Mouse (Mus musculus): Measurements from ENCODE around the gene Ercc4. TPM values are rescaled to one million over a fixed set of nuclear protein-coding genes. Genes with fewer than 3 reads are reported as not detected.
"Not testable (repeated sequence)": the region's sequence is repeated elsewhere in the genome, so short reads cannot be mapped to it uniquely, and the experiment has no call there.

Gene Ercc4
- total RNA-seq (2015) (9.2 and 11.8 TPM in 2 replicates), total RNA-seq (2017) (8.7 and 12.9 TPM in 2 replicates)

DNA sequence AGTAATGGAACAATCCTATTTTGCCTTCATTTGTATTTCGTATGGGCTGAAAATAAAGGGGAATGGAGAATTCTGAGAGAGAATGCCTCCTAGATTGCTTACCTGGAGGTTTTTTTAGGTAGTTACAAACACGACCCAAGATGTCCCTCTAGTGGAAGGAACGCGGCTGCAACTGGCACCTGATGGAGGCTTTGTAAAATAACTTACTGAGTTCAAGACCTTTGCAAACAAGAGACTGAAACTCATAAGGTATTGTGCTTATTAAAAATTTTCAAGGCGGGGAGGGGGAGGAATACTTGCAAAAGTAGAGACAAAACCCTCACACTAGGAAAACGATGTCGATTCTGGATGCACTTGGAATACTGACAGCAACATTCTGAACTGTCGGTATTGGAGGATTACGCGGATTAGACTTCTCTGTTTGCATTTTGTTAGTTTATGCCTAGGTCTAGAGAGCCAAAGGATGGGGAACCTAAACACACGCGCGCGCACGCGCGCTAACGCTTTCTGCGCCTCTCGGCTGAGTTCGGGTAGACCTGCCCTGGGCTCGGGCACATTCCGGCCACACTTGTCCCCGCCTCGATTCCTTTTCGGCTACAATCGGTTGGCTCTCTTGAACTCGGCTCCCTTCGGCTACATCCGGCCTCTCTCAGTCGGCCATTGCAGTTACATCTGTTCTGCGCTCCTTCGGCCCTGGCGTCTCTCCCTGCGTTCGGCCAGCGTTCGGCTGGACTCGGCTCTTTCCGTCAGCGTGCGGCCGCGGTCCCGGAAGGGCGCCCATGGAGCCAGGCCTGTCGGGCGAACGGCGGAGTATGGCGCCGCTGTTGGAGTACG lies at the start of gene Ercc4:
Gene Ercc4 (plus strand): TSS at position 529 of the 834 bp plus-strand sequence.
- peak; percentile 97 for ATAC-seq (replicated peaks; ENCODE audit: poor library complexity)

DNA sequence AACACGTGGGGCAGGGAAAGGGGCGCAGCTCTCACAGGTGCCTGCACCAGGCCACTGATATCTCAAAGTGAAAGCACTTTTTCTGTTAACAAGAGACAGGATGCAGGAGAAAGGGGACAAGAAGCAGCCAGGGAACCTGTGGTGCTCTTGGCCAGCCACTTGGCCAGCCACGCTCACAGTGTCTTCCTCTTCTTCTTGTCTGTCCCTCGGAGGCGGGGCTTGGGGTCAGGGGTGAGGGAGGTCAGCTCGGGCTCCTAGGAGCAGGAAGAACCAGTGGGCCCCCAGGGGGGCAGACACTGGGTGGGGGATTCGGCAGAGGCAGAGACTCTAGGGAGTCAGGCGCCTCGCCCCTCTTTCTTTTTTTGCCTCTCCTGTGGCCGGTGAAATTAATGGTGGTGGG lies 48.4 kb upstream of the Ercc4 start:
- ATAC-seq (replicated peaks; ENCODE audit: poor library complexity) = peak; percentile 65

DNA sequence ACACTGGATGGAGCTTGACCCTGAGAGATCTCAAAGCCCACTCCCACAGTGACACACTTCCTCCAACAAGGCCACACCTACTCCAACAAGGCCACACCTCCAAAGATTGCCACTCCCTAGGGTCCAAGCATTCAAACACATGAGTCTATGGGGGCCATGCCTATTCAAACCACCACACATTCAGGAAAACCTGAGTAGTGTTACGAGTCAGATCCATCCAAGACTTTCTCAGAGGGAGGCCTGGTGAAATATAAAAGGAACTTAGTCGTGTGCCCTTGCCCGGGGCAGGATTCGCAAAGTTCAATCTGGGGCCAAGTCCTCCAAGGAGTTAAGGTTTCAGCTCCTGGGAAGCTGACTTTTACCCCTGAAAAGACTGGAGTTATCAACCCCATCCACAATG lies 35.3 kb upstream of the Ercc4 start:
- no peak for ATAC-seq (replicated peaks; ENCODE audit: poor library complexity)

DNA sequence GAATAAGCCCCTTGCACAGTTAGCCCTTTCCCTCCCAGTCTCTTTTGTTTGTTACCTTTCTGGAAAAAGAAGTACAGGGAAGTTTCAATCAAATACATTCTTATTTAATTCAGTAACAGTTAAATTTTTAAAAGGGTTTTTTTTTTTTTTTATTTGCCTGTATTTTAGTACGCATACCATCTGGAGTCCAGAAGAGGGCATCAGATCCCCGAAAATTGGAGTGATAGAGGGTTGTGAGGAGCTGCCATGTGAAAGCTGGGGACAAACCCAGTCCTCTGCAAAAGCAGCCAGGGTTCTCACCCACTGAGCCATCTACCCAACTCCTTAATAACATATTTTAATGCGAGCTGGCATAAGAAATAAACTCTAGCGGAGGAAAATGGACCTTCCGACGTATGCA lies 29.3 kb upstream of the Ercc4 start:
- ATAC-seq (replicated peaks; ENCODE audit: poor library complexity) = no peak

DNA sequence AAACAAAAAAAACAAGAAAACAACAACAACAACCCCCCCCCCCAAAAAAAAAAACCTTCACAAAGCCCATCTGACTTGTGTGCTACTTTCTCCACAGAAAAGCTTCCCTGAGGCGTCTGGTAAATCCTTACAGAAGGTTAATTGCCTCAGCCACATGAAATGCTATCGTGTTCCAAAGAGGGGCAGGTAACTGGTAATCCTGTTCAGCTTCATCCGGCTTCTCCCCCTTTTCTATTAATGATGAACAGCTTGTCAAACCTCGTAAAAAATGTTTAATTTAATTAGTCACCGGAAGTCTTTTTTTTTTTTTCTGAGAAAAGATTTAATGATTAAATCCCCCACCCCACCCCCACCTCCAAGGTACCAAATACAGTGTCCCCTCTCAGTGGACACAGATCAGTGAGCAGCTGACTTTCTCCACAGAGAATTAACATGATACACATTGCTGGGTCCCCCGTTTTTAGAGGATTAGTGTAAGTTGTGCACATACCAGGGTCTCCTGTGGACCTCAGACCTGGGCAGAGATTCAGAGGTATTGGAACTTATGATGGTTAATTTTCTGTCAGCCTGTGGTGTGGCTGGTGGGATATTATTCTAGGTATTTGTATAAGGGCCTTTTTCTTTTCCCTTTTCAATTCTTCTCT lies 26.2 kb upstream of the Ercc4 start:
- ATAC-seq (replicated peaks; ENCODE audit: poor library complexity) = no peak

DNA sequence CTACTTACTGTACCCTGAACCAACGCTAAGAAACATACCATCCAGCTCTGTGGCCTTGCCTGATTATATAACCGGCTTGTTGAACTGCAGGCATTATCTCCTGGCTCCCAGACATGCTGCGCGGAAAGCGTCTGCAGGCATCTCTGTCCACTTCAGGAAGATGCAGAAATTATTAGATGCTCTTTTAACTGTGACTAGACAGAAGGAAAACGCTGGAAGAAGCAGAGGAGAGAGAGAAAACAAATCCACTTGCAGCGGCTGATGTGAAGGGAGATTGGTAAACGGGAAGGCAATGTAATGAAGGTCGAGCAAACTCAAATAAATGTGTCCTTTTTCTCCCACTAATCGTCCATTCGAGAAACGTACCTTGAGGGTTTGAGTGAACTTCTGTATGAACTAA lies 1.1 kb upstream of the Ercc4 start:
- ATAC-seq (replicated peaks; ENCODE audit: poor library complexity) = no peak

DNA sequence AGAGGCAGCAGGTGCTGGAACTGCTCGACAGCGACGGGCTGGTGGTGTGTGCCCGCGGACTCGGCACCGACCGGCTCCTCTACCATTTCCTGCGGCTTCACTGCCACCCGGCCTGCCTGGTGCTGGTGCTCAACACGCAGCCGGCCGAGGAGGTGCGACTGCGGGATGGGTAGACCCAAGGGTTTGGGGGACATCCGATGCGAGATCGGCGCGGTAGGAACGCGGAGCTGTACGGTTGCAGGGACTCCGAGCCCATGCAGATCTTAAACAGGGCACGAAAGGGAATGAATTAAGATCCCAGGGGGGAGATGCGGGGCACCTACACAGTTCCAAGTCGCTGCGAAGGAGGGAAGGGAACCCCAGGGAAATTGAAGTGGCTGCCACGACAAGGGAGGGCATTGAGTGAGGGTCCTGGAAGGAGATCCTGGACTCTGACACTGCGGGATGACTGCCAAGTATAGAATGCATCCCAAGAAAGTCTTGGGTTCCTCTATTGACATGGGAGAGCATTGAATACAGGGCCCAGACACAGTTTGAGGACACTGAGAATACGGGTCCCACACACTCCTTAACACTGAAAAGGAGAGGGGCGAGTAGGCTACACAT lies 609 bp downstream of the Ercc4 start:
- no peak for ATAC-seq (replicated peaks; ENCODE audit: poor library complexity)

DNA sequence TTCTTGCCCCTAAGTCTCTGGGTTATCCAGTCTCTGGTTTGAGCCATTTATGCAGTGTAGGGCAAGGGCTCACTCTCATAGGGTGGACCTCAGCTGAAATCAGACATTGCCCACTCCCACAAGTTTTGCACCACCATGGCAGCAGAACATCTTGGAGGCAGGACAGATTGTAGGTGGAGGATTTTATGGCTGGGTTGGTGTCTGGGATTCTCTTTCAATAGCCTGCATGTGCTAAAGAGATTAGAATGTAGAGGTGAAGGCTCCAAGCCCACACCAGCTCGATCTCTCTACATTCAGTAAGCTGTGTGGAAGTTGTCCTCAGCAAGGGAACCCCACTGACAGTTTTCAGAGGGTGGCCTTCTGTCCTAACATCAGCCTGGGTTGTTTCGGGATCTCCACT lies 5.3 kb downstream of the Ercc4 start:
- no peak for ATAC-seq (replicated peaks; ENCODE audit: poor library complexity)

DNA sequence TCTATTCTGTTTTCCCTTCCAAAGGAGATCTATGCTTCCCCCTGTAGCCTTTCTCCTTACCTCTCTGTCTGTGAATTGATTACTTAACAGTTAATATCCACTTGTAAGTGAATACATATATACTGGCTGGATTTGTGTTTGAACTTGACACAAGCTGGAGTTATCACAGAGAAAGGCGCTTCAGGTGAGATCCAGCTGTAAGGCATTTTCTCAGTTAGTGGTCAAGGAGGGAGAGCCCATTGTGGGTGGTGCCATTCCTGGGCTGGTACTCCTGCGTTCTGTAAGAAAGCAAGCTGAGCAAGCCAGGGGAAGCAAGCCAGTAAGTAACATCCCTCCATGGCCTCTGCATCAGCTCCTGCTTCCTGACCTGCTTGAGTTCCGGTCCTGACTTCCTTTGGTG lies 6.0 kb downstream of the Ercc4 start:
- not testable (repeated sequence) for ATAC-seq (replicated peaks; ENCODE audit: poor library complexity)

DNA sequence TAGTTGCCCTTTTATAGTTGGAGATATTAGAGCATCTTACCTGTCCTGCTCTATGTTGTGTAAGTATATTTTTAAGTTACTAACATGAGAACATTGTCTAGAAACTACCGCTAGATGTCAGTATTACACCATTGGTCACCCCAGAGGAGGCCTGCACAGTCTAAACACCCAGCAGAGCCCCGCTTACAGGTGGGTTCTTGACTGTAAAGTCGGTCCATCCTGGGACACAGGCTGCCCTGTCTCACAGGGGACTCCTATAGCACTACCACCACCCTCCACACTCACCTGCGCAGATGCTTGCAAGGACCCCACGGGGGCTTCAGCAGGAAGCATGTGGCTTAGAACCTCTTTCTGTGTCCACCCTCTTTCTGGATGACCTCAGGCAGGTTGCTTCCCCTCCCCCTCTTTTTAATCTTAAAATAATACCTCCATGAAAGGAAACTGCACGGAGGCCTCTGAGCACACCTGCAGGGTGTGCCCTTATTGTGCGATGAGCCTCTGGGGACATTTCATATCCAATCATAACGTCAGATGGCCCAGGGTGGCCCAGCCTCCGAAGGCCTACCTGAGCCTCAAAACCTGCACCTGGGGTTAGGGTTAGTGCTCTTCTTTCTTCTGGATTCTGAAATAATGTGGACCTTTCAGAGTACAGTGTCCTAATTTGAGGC lies 7.9 kb downstream of the Ercc4 start:
- ATAC-seq (replicated peaks; ENCODE audit: poor library complexity) = peak; percentile 95

DNA sequence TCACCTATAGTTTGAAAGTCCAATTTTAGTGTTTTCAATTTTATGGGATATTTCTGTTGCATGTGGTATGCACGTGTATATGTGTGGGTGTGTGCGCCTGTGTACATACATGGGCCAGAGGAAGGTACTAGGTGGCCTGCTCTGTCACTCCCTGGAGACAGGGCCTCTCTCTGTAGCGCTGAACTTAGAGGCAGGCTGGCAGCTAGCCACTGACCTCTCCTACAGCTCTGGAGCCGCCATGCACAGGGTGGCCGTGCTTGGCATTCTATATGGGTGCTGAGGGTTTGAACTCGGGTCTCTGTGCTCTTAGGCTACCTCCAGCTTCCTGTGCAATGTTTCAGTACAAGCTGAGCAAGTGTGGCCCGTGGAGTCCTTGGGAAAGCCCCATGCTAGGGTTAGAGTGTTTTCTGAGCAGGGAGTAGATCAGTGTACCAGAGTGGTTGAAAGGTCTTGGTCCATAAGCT lies 8.5 kb downstream of the Ercc4 start:
- no peak for ATAC-seq (replicated peaks; ENCODE audit: poor library complexity)

DNA sequence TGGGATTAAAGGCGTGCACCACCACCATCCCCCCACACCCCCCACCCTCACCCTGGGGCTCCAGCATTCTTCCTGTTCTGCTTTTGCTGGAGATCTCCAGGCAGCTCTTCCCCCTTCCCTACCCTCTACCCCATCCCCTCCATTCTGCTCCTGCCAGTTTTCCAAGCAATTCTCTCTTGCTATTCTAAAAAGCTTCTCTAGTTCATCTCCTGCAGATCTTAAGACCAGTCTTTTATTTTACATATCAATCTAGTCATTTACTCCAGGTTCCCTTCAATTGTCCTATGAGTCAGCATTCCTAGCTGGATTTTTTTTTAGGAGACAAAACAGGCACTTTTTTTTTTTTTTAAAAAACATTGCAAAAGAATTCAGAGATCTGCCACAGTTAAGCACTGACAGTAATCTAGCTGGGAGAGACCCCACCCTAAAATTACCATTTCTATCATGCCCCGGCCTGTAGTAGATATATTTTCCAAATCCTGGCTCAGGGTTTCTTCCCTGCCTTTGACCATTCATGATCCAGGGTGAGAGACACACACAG lies 9.3 kb downstream of the Ercc4 start:
- no peak for ATAC-seq (replicated peaks; ENCODE audit: poor library complexity)

DNA sequence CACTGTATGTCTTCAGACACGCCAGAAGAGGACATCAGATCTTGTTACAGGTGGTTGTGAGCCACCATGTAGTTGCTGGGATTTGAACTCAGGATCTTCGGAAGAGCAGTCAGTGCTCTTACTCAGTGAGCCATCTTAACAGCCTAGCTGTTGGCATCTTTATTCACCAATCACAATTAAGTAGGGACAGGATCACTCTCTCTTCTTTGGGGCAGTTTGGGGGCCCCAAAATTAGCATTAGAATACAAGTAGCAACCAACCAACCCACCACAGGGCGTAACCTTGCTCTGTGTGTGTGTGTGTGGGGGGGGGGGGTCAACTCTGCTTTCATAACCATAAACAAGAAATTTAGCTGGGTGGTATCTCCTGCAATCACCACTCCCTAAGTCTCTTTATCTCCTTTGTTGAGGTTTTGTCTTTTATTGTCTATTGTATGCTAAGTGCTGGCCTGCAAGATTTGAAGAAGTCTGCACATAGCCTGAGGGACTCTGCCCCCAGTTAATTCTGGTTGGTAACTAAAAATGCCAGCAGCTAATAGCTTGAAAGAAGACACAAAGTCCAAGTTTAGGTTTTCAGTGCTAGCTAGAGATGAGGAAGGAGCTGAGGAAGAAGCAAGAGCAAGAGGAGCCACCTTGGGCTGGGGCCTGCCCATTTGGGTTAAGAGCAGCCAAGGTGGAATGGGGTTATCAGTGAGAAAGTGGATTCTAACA lies 10.3 kb downstream of the Ercc4 start:
- no peak for ATAC-seq (replicated peaks; ENCODE audit: poor library complexity)

DNA sequence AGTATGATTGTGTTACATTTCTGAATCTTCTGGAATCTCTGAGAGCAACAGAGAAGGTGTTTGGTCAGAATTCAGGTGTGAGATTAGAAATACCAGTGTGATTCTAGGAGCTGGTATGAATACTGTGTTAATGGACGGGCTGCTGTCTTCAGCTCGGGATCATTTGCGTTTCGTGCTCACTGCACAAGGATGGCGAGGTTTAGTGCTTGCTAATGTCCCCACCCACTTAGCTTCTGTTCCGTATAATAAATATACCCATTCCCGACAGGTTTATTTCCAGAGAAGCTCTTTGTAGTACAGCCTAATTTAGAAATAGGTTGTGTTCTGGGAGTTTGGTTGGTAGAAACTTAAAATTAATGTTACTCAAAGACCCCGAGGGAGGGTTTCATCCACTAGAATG lies 15.9 kb downstream of the Ercc4 start:
- ATAC-seq (replicated peaks; ENCODE audit: poor library complexity) = no peak

DNA sequence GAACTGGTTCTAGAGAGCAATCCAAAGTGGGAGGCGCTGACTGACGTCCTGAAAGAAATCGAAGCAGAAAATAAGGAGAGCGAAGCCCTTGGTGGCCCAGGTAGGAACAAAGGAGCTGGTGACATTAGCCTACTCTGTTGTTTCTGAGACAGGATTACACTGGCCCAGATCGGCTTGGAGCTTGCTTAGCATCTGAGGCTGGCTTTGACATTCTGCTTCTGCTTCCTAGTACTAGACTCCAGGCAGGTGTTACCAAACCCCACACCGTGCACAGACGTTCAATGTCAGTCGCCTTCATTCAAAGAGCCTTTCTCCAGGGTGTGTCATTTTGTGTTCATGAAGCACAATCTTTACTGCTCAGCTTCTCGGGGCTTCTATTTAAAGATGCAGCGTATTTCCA lies 18.1 kb downstream of the Ercc4 start:
- ATAC-seq (replicated peaks; ENCODE audit: poor library complexity) = no peak

DNA sequence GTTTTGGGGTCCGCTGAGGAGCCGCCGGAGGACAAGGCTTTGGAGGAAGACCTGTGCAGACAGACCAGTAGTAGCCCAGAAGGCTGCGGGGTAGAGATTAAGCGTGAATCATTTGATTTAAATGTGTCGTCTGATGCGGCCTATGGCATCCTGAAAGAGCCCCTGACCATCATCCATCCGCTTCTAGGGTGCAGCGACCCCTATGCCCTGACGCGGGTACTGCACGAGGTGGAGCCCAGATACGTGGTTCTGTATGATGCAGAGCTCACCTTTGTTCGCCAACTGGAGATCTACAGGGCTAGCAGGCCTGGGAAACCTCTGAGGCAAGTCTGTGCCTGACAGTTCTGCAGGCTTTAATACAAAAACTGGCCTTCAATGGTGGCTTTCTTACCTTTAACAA lies 20.9 kb downstream of the Ercc4 start:
- peak; percentile 66 for ATAC-seq (replicated peaks; ENCODE audit: poor library complexity)

DNA sequence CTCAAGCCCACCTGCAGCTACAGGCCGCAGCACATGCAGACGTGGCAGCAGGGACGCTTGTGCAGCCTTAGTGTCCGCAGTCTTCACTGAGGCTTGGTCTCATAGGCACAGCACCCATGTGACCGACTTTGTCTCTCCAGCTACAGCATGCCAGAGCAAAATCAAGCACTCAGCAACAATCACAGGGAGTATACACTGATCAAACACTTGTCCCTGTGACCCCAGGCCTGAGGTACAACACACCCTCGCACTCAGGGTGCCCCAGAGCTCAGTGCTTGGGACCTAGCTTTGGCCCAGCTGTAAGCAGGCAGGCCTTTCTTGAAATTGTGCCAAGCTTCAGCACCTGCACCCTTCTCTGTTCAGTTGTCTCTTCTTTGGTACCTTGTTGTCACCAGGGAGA lies 31.7 kb downstream of the Ercc4 start:
- no peak for ATAC-seq (replicated peaks; ENCODE audit: poor library complexity)

DNA sequence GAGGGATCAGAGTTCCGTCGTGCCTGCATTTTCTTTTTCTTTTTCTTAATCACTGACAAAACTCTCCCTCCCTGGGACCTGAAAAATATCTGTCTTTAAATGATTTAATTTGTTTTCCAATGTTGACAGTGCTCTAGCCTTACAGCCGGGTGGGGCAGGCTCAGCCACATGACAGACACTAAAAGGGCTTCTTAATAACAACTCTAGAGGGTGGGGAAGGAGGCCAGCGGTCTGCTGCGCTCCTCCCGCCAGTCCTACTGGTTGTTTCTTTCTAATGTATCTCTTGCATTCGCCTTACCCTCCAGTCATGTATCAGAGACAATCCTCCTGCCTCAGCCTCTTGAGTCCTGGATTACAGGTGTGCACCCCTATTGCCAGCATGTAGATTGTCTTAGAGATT lies 34.4 kb downstream of the Ercc4 start:
- no peak for ATAC-seq (replicated peaks; ENCODE audit: poor library complexity)

DNA sequence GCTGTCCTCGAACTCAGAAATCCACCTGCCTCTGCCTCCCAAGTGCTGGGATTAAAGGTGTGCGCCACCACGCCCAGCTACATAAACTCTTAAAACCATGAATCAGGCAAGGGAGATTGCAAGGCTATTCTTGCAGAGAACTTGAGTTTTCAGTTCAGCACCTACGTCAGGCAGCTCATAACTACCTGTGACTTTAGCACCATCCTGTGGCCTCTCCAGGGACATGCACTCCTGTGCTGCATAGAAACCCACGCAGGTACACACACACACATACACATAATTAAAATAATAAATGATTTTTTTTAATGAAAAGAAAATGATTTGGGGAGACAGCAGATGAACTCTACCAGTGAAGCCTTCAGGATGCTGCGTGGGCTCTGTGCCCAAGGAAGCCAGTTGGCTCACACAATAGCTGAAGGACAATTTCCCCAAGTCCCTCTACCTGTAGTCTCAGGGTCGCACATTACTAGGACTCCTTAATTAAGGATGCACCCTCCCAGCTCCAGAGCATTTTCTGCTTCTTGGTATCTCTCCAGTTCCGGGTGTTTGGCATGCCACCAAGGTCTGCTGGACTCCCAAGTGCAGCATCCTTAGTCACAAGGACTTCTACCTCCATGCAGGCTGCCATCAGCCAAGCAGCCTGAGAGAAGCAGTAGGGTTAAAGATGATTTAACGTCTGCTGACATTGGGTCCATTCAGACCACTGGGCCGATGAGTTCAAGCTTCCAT lies 35.4 kb downstream of the Ercc4 start:
- no peak for ATAC-seq (replicated peaks; ENCODE audit: poor library complexity)

DNA sequence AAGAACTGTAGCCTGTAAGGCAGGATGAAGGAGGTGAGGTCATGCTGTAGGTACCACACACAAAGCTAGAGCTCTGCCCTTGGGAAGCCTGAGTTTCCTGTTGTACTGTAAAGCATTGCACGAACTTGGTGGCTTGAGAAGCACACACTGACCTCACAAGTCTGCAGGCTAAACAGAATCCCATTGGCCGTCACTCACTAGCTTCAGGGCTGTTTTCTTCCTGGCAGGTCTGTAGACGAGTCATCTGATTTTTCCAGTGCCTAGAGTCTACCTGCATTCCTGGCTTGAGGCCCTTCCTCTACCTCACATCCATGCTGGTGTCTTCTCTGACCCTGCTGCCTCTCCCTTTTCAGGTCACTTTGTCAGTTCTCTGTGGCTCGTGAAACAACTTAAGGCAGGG lies 36.7 kb downstream of the Ercc4 start:
- ATAC-seq (replicated peaks; ENCODE audit: poor library complexity) = no peak
